8 mouse cellular contexts compared by ENCODE assay signal in genomic region chr7:4915669-4916416, GRCm38 (mm10). TPM values are rescaled to one million over a fixed set of nuclear protein-coding genes. Genes with fewer than 3 reads are reported as not detected.
DNase-seq lines count a peak whose midpoint lies in the region; ATAC-seq lines count a peak whose summit lies in the region.
"Had no signal": no experiment of that assay in that cellular context is flagged by ENCODE, and none has a peak within 500 bp of the region (broad histone marks: within the 10 kb centered on the region; RNA-seq: fewer than 3 reads in every experiment).

No protein-coding gene starts in this region.

- peak; percentile 38 for DNase-seq in right cerebral cortex, postnatal 4 days
- no peak for DNase-seq in right cerebral cortex, postnatal 25 days
- peak; percentile 54 to 58 for DNase-seq in cerebellum, postnatal 10 days
- DNase-seq in liver = peak; percentile 51
- DNase-seq in neural tube, embryonic 10.5 days (ENCODE audit: extremely low spot score, low spot score) = peak; percentile 37
- DNase-seq in ovary, adult 18-20 months (ENCODE audit: low spot score) = no peak

- peak; percentile 26; the same call in 1 of the 2 replicates for ATAC-seq in granulocyte monocyte progenitor cell, adult 5-6 weeks (replicated peaks; ENCODE audit: poor library complexity, severe bottlenecking)

RNA-seq across cellular contexts. Expression of gene Zfp628, which starts 0.8 kb away (rescaled TPM):
- 4.6 and 7.7 TPM in 2 replicates for total RNA-seq in granulocyte monocyte progenitor cell, adult 5-6 weeks (2014; fragmentation: Nextera tagmentation)
- 1.0 and 1.2 TPM in 2 replicates for total RNA-seq in granulocyte monocyte progenitor cell, adult 5-6 weeks (2017)

RNA-seq across cellular contexts. Expression of gene Nat14, which starts 6.0 kb away (rescaled TPM):
- total RNA-seq in granulocyte monocyte progenitor cell, adult 5-6 weeks (2014; fragmentation: Nextera tagmentation) = 1.4 TPM in 1 of 2 replicates, not detected in the other
- total RNA-seq in granulocyte monocyte progenitor cell, adult 5-6 weeks (2017) = not detected in 2 replicates

RNA-seq across cellular contexts. Expression of gene Gm36210, which starts 9.5 kb away (rescaled TPM):
- total RNA-seq in granulocyte monocyte progenitor cell, adult 5-6 weeks (2014; fragmentation: Nextera tagmentation) = not detected in 2 replicates
- not detected in 2 replicates for total RNA-seq in granulocyte monocyte progenitor cell, adult 5-6 weeks (2017)
- total RNA-seq: heart, adult 18-20 months had no signal

RNA-seq across cellular contexts. Expression of gene Ssc5d, which starts 9.7 kb away (rescaled TPM):
- total RNA-seq in granulocyte monocyte progenitor cell, adult 5-6 weeks (2014; fragmentation: Nextera tagmentation) = not detected in 2 replicates
- total RNA-seq in granulocyte monocyte progenitor cell, adult 5-6 weeks (2017) = 0.05 TPM in 1 of 2 replicates, not detected in the other

RNA-seq across cellular contexts. Expression of gene Isoc2a, which starts 38.9 kb away (rescaled TPM):
- 5.3 and 7.9 TPM in 2 replicates for total RNA-seq in granulocyte monocyte progenitor cell, adult 5-6 weeks (2014; fragmentation: Nextera tagmentation)
- total RNA-seq in granulocyte monocyte progenitor cell, adult 5-6 weeks (2017) = 7.9 and 10.7 TPM in 2 replicates

Comparison
In these comparisons a context has a peak if more than half of its experiments do, and no peak if none do; other contexts are left out.
1. DNase-seq: peak in right cerebral cortex, postnatal 4 days (single experiment), cerebellum, postnatal 10 days (2 of 2), liver (single experiment) and neural tube, embryonic 10.5 days (single experiment); none in right cerebral cortex, postnatal 25 days (single experiment) and ovary, adult 18-20 months (single experiment).